Mouse (Mus musculus) hindbrain, embryonic 16.5 days (tissue): ENCODE measurements around the gene Inafm2. TPM values are rescaled to one million over a fixed set of nuclear protein-coding genes. Genes with fewer than 3 reads are reported as not detected.
A peak's percentile ranks its signal among the peaks of the same experiment; 100 is the strongest.

ENCODE experiments used
- ATAC-seq: fragments of 200-750 bp; cut with Nextera tagmentation; 2 replicates; pipeline ENCODE4 v1.8.0; 2017; ENCODE audit warnings: moderate TSS enrichment, moderate library complexity
- H3K27ac ChIP-seq: fragments of 300-500 bp; sonication (generic); 2 replicates; pipeline ENCODE4 v1.5.1; 2014; ENCODE audit warnings: low read depth, mild to moderate bottlenecking, control low read depth, low read length, moderate library complexity
- H3K27me3 ChIP-seq: fragments of 300-500 bp; sonication (generic); replicated peaks from 2 replicates; pipeline ENCODE4 v1.6.1; 2014; ENCODE audit warnings: low read length; ENCODE audit not compliant: control insufficient read depth, insufficient read depth
- H3K36me3 ChIP-seq: fragments of 300-500 bp; sonication (generic); 2 replicates; pipeline ENCODE4 v1.6.1; 2014; ENCODE audit warnings: mild to moderate bottlenecking, low read length, moderate library complexity, mixed read lengths; ENCODE audit not compliant: control insufficient read depth, insufficient read depth
- H3K4me1 ChIP-seq: fragments of 300-500 bp; sonication (generic); 2 replicates; pipeline ENCODE4 v1.6.1; 2014; ENCODE audit warnings: low read depth, low read length; ENCODE audit not compliant: control insufficient read depth, insufficient read depth
- H3K4me2 ChIP-seq: fragments of 300-500 bp; sonication (generic); 2 replicates; pipeline ENCODE4 v1.6.1; 2014; ENCODE audit warnings: mild to moderate bottlenecking, low read length, control low read depth, moderate library complexity
- H3K4me3 ChIP-seq: fragments of 300-500 bp; sonication (generic); 2 replicates; pipeline ENCODE4 v1.5.1; 2014; ENCODE audit warnings: mild to moderate bottlenecking, low read length, control low read depth, moderate library complexity
- H3K9ac ChIP-seq: fragments of 300-500 bp; sonication (generic); 2 replicates; pipeline ENCODE4 v1.6.1; 2014; ENCODE audit warnings: low read depth, mild to moderate bottlenecking, control low read depth, low read length, moderate library complexity
- H3K9me3 ChIP-seq: fragments of 300-500 bp; sonication (generic); 2 replicates; pipeline ENCODE4 v1.6.1; 2014; ENCODE audit warnings: mild to moderate bottlenecking, low read length, moderate library complexity; ENCODE audit not compliant: control insufficient read depth
- WGBS: fragments of 180-500 bp; shearing (Covaris S2); extraction: QIAGEN DNeasy Blood & Tissue Kit; methylation state at CpG from one replicate; pipeline ENCODE4 v1.1.7; 2014; 5-methylcytosine and 5-hydroxymethylcytosine counted together
- polyA plus RNA-seq: library from polyadenylated mRNA; unstranded; fragments of >200 nt; fragmentation: Nextera tagmentation; extraction: Ambion mirVana; gene quantifications from 2 replicates; pipeline ENCODE4 v1.2.1, GENCODE M21; 2015

The Inafm2 gene
- polyA plus RNA-seq, 1 experiment from 2014 or later = 20.4 TPM

- H3K36me3 ChIP-seq = no peaks in the 10 kb centered on the region
- H3K9me3 ChIP-seq = no peaks in the 10 kb centered on the region
- no peak overlapping the region for H3K27ac ChIP-seq
- ATAC-seq = no peak
- no peaks in the 10 kb centered on the region for H3K27me3 ChIP-seq
- peak overlapping the region; percentile 14; the same call in 1 of the 2 replicates for H3K4me2 ChIP-seq
- WGBS = 14% methylated on average over 10 of the region's 10 CpGs
- H3K4me3 ChIP-seq = no peak overlapping the region
- peaks cover 36% of the 10 kb centered on the region for H3K4me1 ChIP-seq
- no peak overlapping the region for H3K9ac ChIP-seq
These were observed 3.9 kb downstream of the Inafm2 start for GRCm38 (mm10) chr2:118749341-118749884.

GRCm38 (mm10) chr2:118750476-118750875 is 4.9 kb downstream of the Inafm2 start:
- no peaks in the 10 kb centered on the region for H3K27me3 ChIP-seq
- no peak overlapping the region for H3K9ac ChIP-seq
- no peak overlapping the region for H3K27ac ChIP-seq
- H3K4me1 ChIP-seq = peaks cover 30% of the 10 kb centered on the region
- no peak overlapping the region for H3K4me2 ChIP-seq
- no peak overlapping the region for H3K4me3 ChIP-seq
- H3K9me3 ChIP-seq = no peaks in the 10 kb centered on the region
- no peak for ATAC-seq
- WGBS = 62% methylated on average over 8 of the region's 8 CpGs
- H3K36me3 ChIP-seq = no peaks in the 10 kb centered on the region

DNA sequence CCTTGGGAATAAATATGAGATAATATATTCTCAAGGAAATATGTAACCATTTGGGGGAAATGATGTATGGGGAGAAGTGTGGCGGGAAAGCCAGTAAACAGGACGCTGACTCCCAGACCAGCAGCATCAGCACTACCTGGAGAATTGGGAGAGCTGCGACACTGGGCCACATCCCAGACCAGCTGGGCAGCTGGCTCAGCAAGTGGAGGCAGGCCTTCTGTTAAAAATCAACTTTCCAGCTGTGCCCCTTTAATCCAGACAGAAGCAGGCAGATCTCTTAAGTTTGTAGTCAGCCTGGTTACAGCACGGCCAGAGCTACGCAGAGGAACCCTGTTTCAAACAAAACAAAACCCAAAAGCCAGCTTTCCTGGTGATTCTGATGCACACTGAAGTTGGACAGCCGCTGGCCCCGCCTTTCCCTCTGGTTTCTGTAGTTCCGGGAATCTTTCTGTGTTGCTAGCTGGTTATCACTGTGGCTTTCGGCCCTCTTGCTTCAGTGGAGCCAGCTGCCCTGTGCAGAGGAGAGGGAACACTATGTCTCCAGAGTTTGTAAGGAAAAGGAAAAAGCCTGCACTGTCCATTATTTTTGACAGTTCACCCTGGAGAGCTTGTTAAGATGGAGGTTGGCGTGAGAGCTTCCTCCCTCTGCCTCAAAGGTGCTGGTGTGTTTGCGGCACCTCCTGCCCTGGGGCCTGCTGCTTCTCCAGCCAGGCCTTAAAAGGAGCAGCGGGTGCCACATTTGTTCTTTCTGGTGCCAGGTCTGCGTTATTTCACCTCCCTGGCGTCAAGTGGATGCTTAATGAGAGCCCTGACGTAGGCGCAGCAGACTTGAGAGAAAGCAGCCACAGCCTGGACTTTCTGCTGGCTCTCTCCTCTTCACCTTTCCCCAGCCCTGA is 6.6 kb downstream of the Inafm2 start:
- no peak for ATAC-seq
- 58% methylated on average over 16 of the region's 16 CpGs for WGBS
- H3K27ac ChIP-seq = no peak overlapping the region

GRCm38 (mm10) chr2:118752792-118753108 is 7.2 kb downstream of the Inafm2 start:
- Histone ChIP-seq H3K4me3 (no peak overlapping the region), H3K4me1 (peaks cover 18% of the 10 kb centered on the region), H3K9ac (no peak overlapping the region), H3K36me3 (no peaks in the 10 kb centered on the region), H3K27me3 (no peaks in the 10 kb centered on the region), H3K9me3 (no peaks in the 10 kb centered on the region), H3K27ac (no peak overlapping the region), H3K4me2 (no peak overlapping the region)
- 61% methylated on average over 3 of the region's 4 CpGs for WGBS
- no peak for ATAC-seq

More for the DNA sequence above, 6.6 kb downstream of the Inafm2 start:
- Histone ChIP-seq H3K4me3 (no peak overlapping the region), H3K36me3 (no peaks in the 10 kb centered on the region), H3K4me2 (no peak overlapping the region), H3K4me1 (peaks cover 24% of the 10 kb centered on the region), H3K9me3 (no peaks in the 10 kb centered on the region), H3K9ac (no peak overlapping the region), H3K27me3 (no peaks in the 10 kb centered on the region)

GRCm38 (mm10) chr2:118754143-118754542 is 8.6 kb downstream of the Inafm2 start:
- WGBS = 92% methylated on average over 5 of the region's 5 CpGs

DNA sequence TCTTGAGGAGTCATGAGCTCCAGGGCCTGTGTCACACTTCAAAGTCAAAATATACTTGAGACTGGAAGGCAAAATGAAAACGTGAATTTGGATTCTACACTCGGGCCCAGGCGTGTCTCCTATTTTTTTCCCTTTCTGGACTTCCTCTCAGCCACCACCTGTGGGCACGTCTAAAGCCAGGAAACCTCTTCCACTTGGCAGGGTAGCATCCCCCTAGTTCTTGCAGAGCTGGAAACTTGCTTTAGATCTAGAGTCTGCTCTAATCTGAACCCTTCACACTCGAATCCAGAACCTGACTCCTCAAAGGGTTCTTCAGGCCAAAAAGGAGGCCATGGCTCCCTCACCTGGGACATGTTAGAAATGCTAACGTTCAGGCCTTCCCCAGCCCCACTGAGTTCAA is 9.8 kb downstream of the Inafm2 start:
- no peak overlapping the region for H3K4me3 ChIP-seq
- no peak overlapping the region for H3K9ac ChIP-seq
- no peaks in the 10 kb centered on the region for H3K36me3 ChIP-seq
- H3K27me3 ChIP-seq = no peaks in the 10 kb centered on the region
- no peak overlapping the region for H3K4me2 ChIP-seq
- no peak overlapping the region for H3K27ac ChIP-seq
- H3K4me1 ChIP-seq = peaks cover 6% of the 10 kb centered on the region
- no peaks in the 10 kb centered on the region for H3K9me3 ChIP-seq
- ATAC-seq = no peak
- 88% methylated on average over 6 of the region's 6 CpGs for WGBS

More at GRCm38 (mm10) chr2:118754143-118754542, 8.6 kb downstream of the Inafm2 start:
- no peak for ATAC-seq
- no peak overlapping the region for H3K27ac ChIP-seq
- no peak overlapping the region for H3K9ac ChIP-seq
- H3K27me3 ChIP-seq = no peaks in the 10 kb centered on the region
- no peaks in the 10 kb centered on the region for H3K36me3 ChIP-seq
- H3K4me2 ChIP-seq = no peak overlapping the region
- no peak overlapping the region for H3K4me3 ChIP-seq
- H3K4me1 ChIP-seq = peaks cover 14% of the 10 kb centered on the region
- H3K9me3 ChIP-seq = no peaks in the 10 kb centered on the region

DNA sequence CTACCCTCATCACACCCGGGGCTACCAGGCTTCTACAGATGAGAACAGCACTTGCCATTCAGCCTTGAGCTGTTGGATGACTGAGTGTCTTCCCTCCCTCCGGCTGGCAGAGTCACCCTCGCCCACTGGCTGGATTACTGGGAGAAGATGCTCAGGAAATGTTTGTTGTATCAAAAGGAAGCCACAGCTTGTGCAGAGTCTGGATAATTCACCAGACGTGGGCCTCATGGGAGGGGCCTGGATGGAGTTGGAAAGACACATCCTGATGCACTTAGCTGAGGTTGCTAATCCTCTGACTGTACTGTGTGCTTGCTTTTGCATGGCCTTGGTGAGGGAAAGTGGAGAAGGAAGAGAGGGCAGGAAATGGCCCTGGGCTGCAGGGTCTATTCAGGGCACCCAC is 10.5 kb downstream of the Inafm2 start:
- no peaks in the 10 kb centered on the region for H3K36me3 ChIP-seq
- no peak overlapping the region for H3K4me3 ChIP-seq
- 87% methylated on average over 4 of the region's 4 CpGs for WGBS
- no peaks in the 10 kb centered on the region for H3K9me3 ChIP-seq
- no peak overlapping the region for H3K9ac ChIP-seq
- H3K27me3 ChIP-seq = no peaks in the 10 kb centered on the region
- ATAC-seq = no peak
- peaks cover 12% of the 10 kb centered on the region for H3K4me1 ChIP-seq
- H3K27ac ChIP-seq = no peak overlapping the region
- no peak overlapping the region for H3K4me2 ChIP-seq

DNA sequence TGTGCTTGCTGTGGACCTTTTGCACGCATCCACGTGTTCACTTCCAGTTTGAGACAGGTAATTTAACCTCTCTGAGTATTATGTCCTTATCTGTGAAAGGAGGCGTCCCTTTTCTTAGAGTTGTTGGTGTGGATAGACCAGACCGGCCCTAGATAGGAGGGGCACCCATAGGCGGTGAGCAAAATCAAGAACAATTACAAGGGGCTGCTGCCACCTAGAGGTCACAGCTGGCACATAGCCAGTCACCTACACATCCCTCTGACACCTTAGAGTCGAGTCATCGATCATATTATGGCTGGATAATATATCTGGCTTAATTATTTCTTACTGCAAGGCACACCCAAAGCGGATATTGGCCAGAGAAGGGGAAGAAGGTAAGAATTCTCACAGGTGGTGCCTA is 14.3 kb downstream of the Inafm2 start:
- H3K27ac ChIP-seq = no peak overlapping the region
- WGBS = 11% methylated on average over 8 of the region's 8 CpGs
- no peaks in the 10 kb centered on the region for H3K36me3 ChIP-seq
- no peak overlapping the region for H3K4me3 ChIP-seq
- no peaks in the 10 kb centered on the region for H3K27me3 ChIP-seq
- ATAC-seq = peak; percentile 68
- no peak overlapping the region for H3K9ac ChIP-seq
- peaks cover 31% of the 10 kb centered on the region for H3K4me1 ChIP-seq
- peak overlapping the region; percentile 31; the same call in 1 of the 2 replicates for H3K4me2 ChIP-seq
- no peaks in the 10 kb centered on the region for H3K9me3 ChIP-seq

DNA sequence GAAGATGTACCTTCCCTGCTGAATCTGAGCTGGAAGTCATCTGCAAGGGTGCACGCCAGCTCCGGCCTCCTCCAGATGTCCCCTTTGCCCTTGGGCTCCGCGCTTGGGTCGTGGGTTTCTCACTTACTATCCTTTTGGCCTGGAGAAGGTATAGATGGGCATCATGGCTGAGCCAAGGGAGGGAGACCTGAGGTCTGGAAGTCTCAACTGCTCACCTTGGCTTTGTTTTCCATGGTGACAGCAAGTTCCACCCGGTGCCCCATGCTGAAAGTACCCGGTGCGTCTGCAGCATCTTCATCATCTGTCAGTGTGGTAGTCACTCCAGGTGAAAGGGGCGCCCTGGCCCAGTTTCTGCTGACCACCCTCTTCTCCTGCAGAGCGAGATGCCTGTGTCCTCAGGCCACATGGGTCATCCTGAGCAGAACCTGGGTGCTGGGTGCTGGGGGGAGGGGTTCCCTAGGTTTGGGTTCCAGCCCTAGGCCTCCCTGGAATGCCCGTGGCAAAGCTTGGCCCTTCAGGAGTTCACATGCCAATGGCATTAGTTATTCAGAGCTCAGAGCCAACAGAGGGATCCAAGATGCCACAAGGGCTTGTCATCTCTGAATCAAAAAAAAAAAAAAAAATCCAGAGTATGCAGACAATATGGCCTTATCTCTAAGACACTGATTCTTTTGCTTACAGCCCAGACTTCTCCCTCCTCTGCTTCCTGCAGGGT is 14.9 kb downstream of the Inafm2 start:
- H3K4me3 ChIP-seq = no peak overlapping the region
- H3K27ac ChIP-seq = no peak overlapping the region; the same call in 1 of the 2 replicates
- no peak overlapping the region for H3K4me2 ChIP-seq
- 86% methylated on average over 11 of the region's 11 CpGs for WGBS
- H3K27me3 ChIP-seq = no peaks in the 10 kb centered on the region
- ATAC-seq = no peak
- no peaks in the 10 kb centered on the region for H3K9me3 ChIP-seq
- H3K36me3 ChIP-seq = no peaks in the 10 kb centered on the region
- 0 out of 2 replicates have a peak overlapping the region, but pooled peaks have one; percentile 39 for H3K9ac ChIP-seq
- peaks cover 31% of the 10 kb centered on the region for H3K4me1 ChIP-seq
